Mouse (Mus musculus): ENCODE measurements around the gene Lamtor3. TPM values are rescaled to one million over a fixed set of nuclear protein-coding genes. Genes with fewer than 3 reads are reported as not detected.

Gene Lamtor3
- polyA plus RNA-seq (2015; fragmentation: Illumina TruSeq; extraction: RNeasy Lipid Tissue Mini Kit (QIAGEN cat#74804); ENCODE audit: low read depth, low replicate concordance) = 134 TPM

DNA sequence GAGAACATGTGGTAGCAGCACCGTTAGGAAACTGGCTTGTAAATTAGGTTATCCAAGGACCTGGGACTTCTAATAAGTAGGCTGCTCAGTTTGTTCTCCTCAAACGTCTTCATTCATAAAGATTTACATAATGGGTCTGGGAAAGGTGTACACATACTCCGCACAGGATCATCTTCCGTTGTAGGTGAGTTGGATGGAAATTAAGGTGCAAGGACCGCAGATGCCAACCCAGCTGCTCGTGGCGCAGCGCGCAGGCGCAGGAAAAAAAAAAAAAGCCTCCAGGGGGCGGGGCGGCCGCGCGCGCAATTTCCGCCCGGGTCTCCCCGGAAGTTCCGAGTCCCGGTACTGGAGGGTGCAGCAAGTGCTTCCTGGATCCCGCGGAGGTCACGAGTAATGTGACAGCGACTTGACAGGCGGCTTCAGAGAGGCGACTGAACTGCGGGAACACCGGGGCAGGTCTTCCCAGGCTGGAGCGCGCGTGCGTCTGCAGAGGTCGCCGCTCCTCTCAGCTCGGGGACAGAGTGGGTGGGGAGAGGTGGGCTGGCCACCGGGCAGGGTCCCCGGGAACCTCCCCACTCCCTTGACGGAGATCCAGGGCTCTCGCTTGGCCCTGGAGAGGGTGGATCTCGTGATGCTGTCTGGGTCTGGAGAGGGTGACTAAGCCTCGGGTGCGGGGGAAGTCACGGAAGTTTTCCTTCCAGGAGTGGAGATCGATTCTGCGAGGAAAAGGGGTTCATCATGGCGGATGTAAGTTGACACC lies at the start of gene Lamtor3:
Gene Lamtor3 (plus strand): TSS at position 335 of the 760 bp plus-strand sequence.

Other genes with a start within 250 kb of the Lamtor3 start
- not detected for gene Gm21962, start 247.0 kb upstream of the Lamtor3 start, polyA plus RNA-seq (2015; fragmentation: Illumina TruSeq; extraction: RNeasy Lipid Tissue Mini Kit (QIAGEN cat#74804); ENCODE audit: low read depth, low replicate concordance)
- 398 TPM for gene H2afz, start 54.0 kb upstream of the Lamtor3 start, polyA plus RNA-seq (2015; fragmentation: Illumina TruSeq; extraction: RNeasy Lipid Tissue Mini Kit (QIAGEN cat#74804); ENCODE audit: low read depth, low replicate concordance)
- 30.3 TPM for gene Dnajb14, start 50.8 kb upstream of the Lamtor3 start, polyA plus RNA-seq (2015; fragmentation: Illumina TruSeq; extraction: RNeasy Lipid Tissue Mini Kit (QIAGEN cat#74804); ENCODE audit: low read depth, low replicate concordance)
- 4.3 TPM for gene Dapp1, start 63.0 kb downstream of the Lamtor3 start, polyA plus RNA-seq (2015; fragmentation: Illumina TruSeq; extraction: RNeasy Lipid Tissue Mini Kit (QIAGEN cat#74804); ENCODE audit: low read depth, low replicate concordance)
- gene 1110002E22Rik, start 146.5 kb downstream of the Lamtor3 start, polyA plus RNA-seq (2015; fragmentation: Illumina TruSeq; extraction: RNeasy Lipid Tissue Mini Kit (QIAGEN cat#74804); ENCODE audit: low read depth, low replicate concordance) = 0.74 TPM
- 0.62 TPM for gene Gm5105, start 148.9 kb downstream of the Lamtor3 start, polyA plus RNA-seq (2015; fragmentation: Illumina TruSeq; extraction: RNeasy Lipid Tissue Mini Kit (QIAGEN cat#74804); ENCODE audit: low read depth, low replicate concordance)
- gene Trmt10a, start 224.9 kb downstream of the Lamtor3 start, polyA plus RNA-seq (2015; fragmentation: Illumina TruSeq; extraction: RNeasy Lipid Tissue Mini Kit (QIAGEN cat#74804); ENCODE audit: low read depth, low replicate concordance) = 9.3 TPM
- 7.4 TPM for gene Mttp, start 226.5 kb downstream of the Lamtor3 start, polyA plus RNA-seq (2015; fragmentation: Illumina TruSeq; extraction: RNeasy Lipid Tissue Mini Kit (QIAGEN cat#74804); ENCODE audit: low read depth, low replicate concordance)

All from brain, adult 10 weeks (tissue).